Mouse (Mus musculus) cerebellum, adult 2 months (tissue): ENCODE results near the gene Fmo9.

Source experiments
- CTCF ChIP-seq: fragments of 200-500 bp; IDR thresholded peaks from 2 replicates; pipeline ENCODE4 v1.5.1; 2011; ENCODE audit warnings: low read depth, mild to moderate bottlenecking, control low read depth, low read length, moderate library complexity, borderline replicate concordance; ENCODE audit not compliant: insufficient read depth
- POLR2A ChIP-seq: fragments of 200-500 bp; IDR thresholded peaks from 2 replicates; pipeline ENCODE4 v1.6.1; 2011; ENCODE audit warnings: low read length, control low read depth, borderline replicate concordance; ENCODE audit not compliant: insufficient read depth

DNA sequence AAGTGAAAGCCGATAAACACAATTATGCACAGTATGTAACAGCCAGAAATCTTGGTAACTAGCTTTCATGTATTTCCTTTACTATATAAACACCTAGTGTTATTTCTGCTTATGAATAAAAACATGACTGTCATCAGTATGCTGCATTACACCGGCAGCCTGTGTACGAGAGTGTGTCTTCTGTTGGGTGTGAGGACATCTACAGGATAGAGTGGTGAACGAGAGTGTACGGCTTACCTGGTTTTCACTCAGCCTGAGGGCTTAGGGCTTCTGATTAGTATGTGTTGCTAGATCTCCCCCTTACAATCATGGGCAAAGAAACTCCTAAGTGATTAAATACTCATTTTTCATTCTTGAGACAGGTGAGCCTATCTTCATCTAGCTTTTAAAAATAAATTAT is 12.4 kb downstream of the Fmo9 start:
- no peak for TF ChIP-seq CTCF
- TF ChIP-seq POLR2A, result no peak
